Mouse (Mus musculus): Measurements from ENCODE around the gene Mepe.

The Mepe gene

GRCm38 (mm10) chr5:104339009-104339408 is 13.9 kb downstream of the Mepe start:
- Histone ChIP-seq H3K36me3 (ENCODE audit: insufficient read depth, low read length) (no peaks in the 10 kb centered on the region), H3K27me3 (ENCODE audit: insufficient read depth, low read length) (0 out of 2 replicates have a peak, but pooled peaks cover 5% of the 10 kb centered on the region), H3K9me3 (ENCODE audit: low read length) (no peaks in the 10 kb centered on the region), H3K4me1 (replicated peaks; ENCODE audit: low read depth, low read length) (peaks cover 3% of the 10 kb centered on the region; the same call in 1 of the 2 replicates), H3K4me3 (replicated peaks; ENCODE audit: low read length) (no peak overlapping the region)
- no peak for TF ChIP-seq CTCF (conservative IDR thresholded peaks at IDR 0.05; ENCODE audit: low read length)

GRCm38 (mm10) chr5:104339706-104340512 is 14.8 kb downstream of the Mepe start:
- Histone ChIP-seq H3K27me3 (ENCODE audit: insufficient read depth, low read length) (0 out of 2 replicates have a peak, but pooled peaks cover 5% of the 10 kb centered on the region), H3K9me3 (ENCODE audit: low read length) (no peaks in the 10 kb centered on the region), H3K36me3 (ENCODE audit: insufficient read depth, low read length) (no peaks in the 10 kb centered on the region), H3K4me1 (replicated peaks; ENCODE audit: low read depth, low read length) (peaks cover 3% of the 10 kb centered on the region; the same call in 1 of the 2 replicates), H3K4me3 (replicated peaks; ENCODE audit: low read length) (no peak overlapping the region)
- TF ChIP-seq CTCF (conservative IDR thresholded peaks at IDR 0.05; ENCODE audit: low read length), result peak; percentile 76
- TF ChIP-seq POU5F1 (IDR thresholded peaks at IDR 0.05; ENCODE audit: borderline replicate concordance, low read length), result no peak

GRCm38 (mm10) chr5:104340513-104340829 is 15.3 kb downstream of the Mepe start:
- Histone ChIP-seq H3K9me3 (ENCODE audit: low read length) (no peaks in the 10 kb centered on the region), H3K36me3 (ENCODE audit: insufficient read depth, low read length) (no peaks in the 10 kb centered on the region), H3K27me3 (ENCODE audit: insufficient read depth, low read length) (0 out of 2 replicates have a peak, but pooled peaks cover 5% of the 10 kb centered on the region), H3K4me3 (replicated peaks; ENCODE audit: low read length) (no peak overlapping the region), H3K4me1 (replicated peaks; ENCODE audit: low read depth, low read length) (peaks cover 3% of the 10 kb centered on the region; the same call in 1 of the 2 replicates)
- no peak for TF ChIP-seq CTCF (conservative IDR thresholded peaks at IDR 0.05; ENCODE audit: low read length)
- TF ChIP-seq NANOG (IDR thresholded peaks at IDR 0.05; ENCODE audit: borderline replicate concordance, low read length), result no peak
- TF ChIP-seq POU5F1 (IDR thresholded peaks at IDR 0.05; ENCODE audit: borderline replicate concordance, low read length), result no peak

DNA sequence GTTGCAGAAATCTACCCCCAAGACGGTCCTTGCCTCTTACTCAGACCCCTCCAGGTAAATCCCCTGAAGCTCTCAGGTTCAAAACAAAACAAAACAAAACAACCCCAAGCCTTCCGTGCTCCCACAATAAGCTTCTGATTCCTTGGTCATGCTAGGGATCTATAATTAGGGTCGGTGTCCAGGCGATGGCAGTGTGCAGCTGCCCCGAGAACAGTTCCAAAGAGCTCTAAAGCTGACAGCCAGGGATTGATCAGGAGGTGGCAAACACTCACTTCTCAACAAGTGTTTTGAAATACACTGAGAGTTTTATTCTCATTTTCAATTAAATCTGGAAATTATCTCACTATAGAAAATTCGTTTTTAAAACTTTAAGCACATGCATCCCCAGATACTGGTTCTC is 17.8 kb downstream of the Mepe start:
- H3K36me3 ChIP-seq (ENCODE audit: insufficient read depth, low read length), result no peaks in the 10 kb centered on the region
- TF ChIP-seq CTCF (conservative IDR thresholded peaks at IDR 0.05; ENCODE audit: low read length), result no peak
- no peak for TF ChIP-seq NANOG (IDR thresholded peaks at IDR 0.05; ENCODE audit: borderline replicate concordance, low read length)
- no peak for TF ChIP-seq POU5F1 (IDR thresholded peaks at IDR 0.05; ENCODE audit: borderline replicate concordance, low read length)
- H3K9me3 ChIP-seq (ENCODE audit: low read length), result no peaks in the 10 kb centered on the region
- no peak overlapping the region for H3K4me3 ChIP-seq (replicated peaks; ENCODE audit: low read length)
- peaks cover 3% of the 10 kb centered on the region; the same call in 1 of the 2 replicates for H3K4me1 ChIP-seq (replicated peaks; ENCODE audit: low read depth, low read length)
- H3K27me3 ChIP-seq (ENCODE audit: insufficient read depth, low read length), result no peaks in the 10 kb centered on the region

DNA sequence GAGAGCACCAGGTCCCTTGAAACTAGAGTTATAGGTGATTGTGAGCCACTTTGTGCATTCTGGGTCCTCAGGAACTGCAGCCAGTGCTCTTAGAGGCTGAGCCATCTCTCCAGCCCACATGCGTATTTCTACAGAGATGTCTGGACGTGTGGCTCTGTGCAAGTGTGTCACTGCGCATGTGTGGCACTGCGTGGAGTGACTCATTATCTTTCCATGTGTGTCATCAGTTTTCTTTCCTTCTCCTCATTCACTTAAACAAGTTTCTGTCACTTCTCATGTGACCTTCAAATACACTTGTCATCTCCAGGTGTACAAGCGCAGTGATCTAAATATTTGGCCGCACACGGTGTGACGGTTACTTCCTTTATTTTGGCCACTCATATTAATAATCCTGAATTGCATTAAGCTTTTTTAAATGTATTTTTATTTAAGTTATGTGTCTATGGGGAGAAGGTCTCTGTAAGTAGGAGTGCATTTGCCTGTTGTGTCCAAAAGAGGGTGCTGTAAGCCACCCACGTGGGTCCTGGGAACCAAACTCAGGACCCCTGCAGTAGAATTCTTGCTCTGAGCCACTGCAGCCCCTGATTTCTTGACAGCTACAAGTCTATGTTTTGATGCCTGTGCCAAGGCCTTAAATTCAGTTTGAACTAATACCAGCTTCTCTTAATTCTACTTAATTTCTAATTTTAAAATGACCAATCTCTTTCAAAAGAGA is 19.6 kb downstream of the Mepe start:
- Histone ChIP-seq H3K9me3 (ENCODE audit: low read length) (no peaks in the 10 kb centered on the region), H3K27me3 (ENCODE audit: insufficient read depth, low read length) (no peaks in the 10 kb centered on the region), H3K4me3 (replicated peaks; ENCODE audit: low read length) (no peak overlapping the region), H3K4me1 (replicated peaks; ENCODE audit: low read depth, low read length) (peaks cover 1% of the 10 kb centered on the region; the same call in 1 of the 2 replicates), H3K36me3 (ENCODE audit: insufficient read depth, low read length) (no peaks in the 10 kb centered on the region)
- TF ChIP-seq NANOG (IDR thresholded peaks at IDR 0.05; ENCODE audit: borderline replicate concordance, low read length) (no peak), CTCF (conservative IDR thresholded peaks at IDR 0.05; ENCODE audit: low read length) (peak; percentile 56), POU5F1 (IDR thresholded peaks at IDR 0.05; ENCODE audit: borderline replicate concordance, low read length) (no peak)

GRCm38 (mm10) chr5:104345241-104345630 is 20.1 kb downstream of the Mepe start:
- Histone ChIP-seq H3K4me3 (replicated peaks; ENCODE audit: low read length) (no peak overlapping the region), H3K36me3 (ENCODE audit: insufficient read depth, low read length) (no peaks in the 10 kb centered on the region), H3K27me3 (ENCODE audit: insufficient read depth, low read length) (no peaks in the 10 kb centered on the region), H3K4me1 (replicated peaks; ENCODE audit: low read depth, low read length) (no peaks in the 10 kb centered on the region), H3K9me3 (ENCODE audit: low read length) (no peaks in the 10 kb centered on the region)
- TF ChIP-seq NANOG (IDR thresholded peaks at IDR 0.05; ENCODE audit: borderline replicate concordance, low read length), result no peak

- Histone ChIP-seq H3K4me3 (replicated peaks; ENCODE audit: low read length) (no peak overlapping the region), H3K4me1 (replicated peaks; ENCODE audit: low read depth, low read length) (no peaks in the 10 kb centered on the region), H3K9me3 (ENCODE audit: low read length) (peaks cover 18% of the 10 kb centered on the region), H3K27me3 (ENCODE audit: insufficient read depth, low read length) (no peaks in the 10 kb centered on the region), H3K36me3 (ENCODE audit: insufficient read depth, low read length) (no peaks in the 10 kb centered on the region)
- TF ChIP-seq NANOG (IDR thresholded peaks at IDR 0.05; ENCODE audit: borderline replicate concordance, low read length) (no peak), POU5F1 (IDR thresholded peaks at IDR 0.05; ENCODE audit: borderline replicate concordance, low read length) (no peak)
Observed at GRCm38 (mm10) chr5:104351041-104351440, 25.9 kb downstream of the Mepe start.

- Histone ChIP-seq H3K9me3 (ENCODE audit: low read length) (peaks cover 18% of the 10 kb centered on the region), H3K4me1 (replicated peaks; ENCODE audit: low read depth, low read length) (no peaks in the 10 kb centered on the region), H3K36me3 (ENCODE audit: insufficient read depth, low read length) (no peaks in the 10 kb centered on the region), H3K27me3 (ENCODE audit: insufficient read depth, low read length) (no peaks in the 10 kb centered on the region), H3K4me3 (replicated peaks; ENCODE audit: low read length) (no peak overlapping the region)
- TF ChIP-seq POU5F1 (IDR thresholded peaks at IDR 0.05; ENCODE audit: borderline replicate concordance, low read length) (no peak), CTCF (conservative IDR thresholded peaks at IDR 0.05; ENCODE audit: low read length) (no peak), NANOG (IDR thresholded peaks at IDR 0.05; ENCODE audit: borderline replicate concordance, low read length) (no peak)
Observed at GRCm38 (mm10) chr5:104351874-104352273, 26.7 kb downstream of the Mepe start.

Measured in E14TG2a.4 (cell line).